Mouse (Mus musculus) cerebellum, adult 2 months (tissue): ENCODE results near the gene Nup153.

ENCODE experiments used
- CTCF ChIP-seq: fragments of 200-500 bp; IDR thresholded peaks from 2 replicates; pipeline ENCODE4 v1.5.1; 2011; ENCODE audit warnings: low read depth, mild to moderate bottlenecking, control low read depth, low read length, moderate library complexity, borderline replicate concordance; ENCODE audit not compliant: insufficient read depth
- POLR2A ChIP-seq: fragments of 200-500 bp; IDR thresholded peaks from 2 replicates; pipeline ENCODE4 v1.6.1; 2011; ENCODE audit warnings: low read length, control low read depth, borderline replicate concordance; ENCODE audit not compliant: insufficient read depth

- no peak for TF ChIP-seq CTCF
- no peak for TF ChIP-seq POLR2A
Observed at GRCm38 (mm10) chr13:46735219-46735807, 7.6 kb upstream of the Nup153 start.
